Mouse (Mus musculus) limb, embryonic 15.5 days (tissue): ENCODE data around the gene Myo16. TPM values are rescaled to one million over a fixed set of nuclear protein-coding genes. Genes with fewer than 3 reads are reported as not detected.

Experiments used
- ATAC-seq: fragments of 200-750 bp; cut with Nextera tagmentation; 2 replicates; pipeline ENCODE4 v1.8.0; 2017; ENCODE audit warnings: low read depth, moderate TSS enrichment; ENCODE audit not compliant: insufficient number of reproducible peaks, low FRiP score, low TSS enrichment
- H3K27ac ChIP-seq: fragments of 300-500 bp; sonication (generic); 2 replicates; pipeline ENCODE4 v1.5.1; 2015; ENCODE audit warnings: moderate library complexity, mild to moderate bottlenecking, inconsistent platforms
- H3K27me3 ChIP-seq: fragments of 300-500 bp; sonication (generic); 2 replicates; pipeline ENCODE4 v1.6.1; 2015; ENCODE audit warnings: inconsistent platforms
- H3K36me3 ChIP-seq: fragments of 300-500 bp; sonication (generic); 2 replicates; pipeline ENCODE4 v1.6.1; 2015; ENCODE audit warnings: inconsistent platforms
- H3K4me1 ChIP-seq: fragments of 300-500 bp; sonication (generic); 2 replicates; pipeline ENCODE4 v1.6.1; 2015; ENCODE audit warnings: inconsistent platforms
- H3K4me2 ChIP-seq: fragments of 300-500 bp; sonication (generic); 2 replicates; pipeline ENCODE4 v1.6.1; 2015; ENCODE audit warnings: mild to moderate bottlenecking, inconsistent platforms
- H3K4me3 ChIP-seq: fragments of 300-500 bp; sonication (generic); 2 replicates; pipeline ENCODE4 v1.5.1; 2015; ENCODE audit warnings: mild to moderate bottlenecking, inconsistent platforms
- H3K9ac ChIP-seq: fragments of 300-500 bp; sonication (generic); 2 replicates; pipeline ENCODE4 v1.6.1; 2015; ENCODE audit warnings: inconsistent platforms
- H3K9me3 ChIP-seq: fragments of 300-500 bp; sonication (generic); 2 replicates; pipeline ENCODE4 v1.6.1; 2016; ENCODE audit warnings: inconsistent platforms
- WGBS: fragments of 180-500 bp; shearing (Covaris S2); methylation state at CpG from one replicate; pipeline ENCODE4 v1.1.7; 2015; 5-methylcytosine and 5-hydroxymethylcytosine counted together
- polyA plus RNA-seq: library from polyadenylated mRNA; unstranded; fragments of >200 nt; fragmentation: Nextera tagmentation; extraction: Ambion mirVana; gene quantifications from 2 replicates; pipeline ENCODE4 v1.2.1, GENCODE M21; 2015

The Myo16 gene
- polyA plus RNA-seq, 1 experiment from 2014 or later, result 0.42 TPM

- Histone ChIP-seq H3K9me3 (no peaks in the 10 kb centered on the region), H3K27ac (no peak overlapping the region), H3K9ac (no peak overlapping the region), H3K4me2 (no peak overlapping the region), H3K36me3 (no peaks in the 10 kb centered on the region), H3K4me3 (no peak overlapping the region), H3K4me1 (no peaks in the 10 kb centered on the region), H3K27me3 (no peaks in the 10 kb centered on the region)
- 67% methylated on average over 3 of the region's 3 CpGs for WGBS
- ATAC-seq, result no peak
Measured at GRCm38 (mm10) chr8:10243344-10243743, 89.6 kb downstream of the Myo16 start.

- Histone ChIP-seq H3K4me2 (no peak overlapping the region), H3K4me3 (no peak overlapping the region), H3K4me1 (peaks cover 4% of the 10 kb centered on the region), H3K9me3 (no peaks in the 10 kb centered on the region), H3K9ac (no peak overlapping the region), H3K36me3 (no peaks in the 10 kb centered on the region), H3K27me3 (peaks cover 18% of the 10 kb centered on the region), H3K27ac (no peak overlapping the region)
- ATAC-seq, result no peak
- WGBS, result 2% methylated on average over 15 of the region's 15 CpGs
Measured at GRCm38 (mm10) chr8:10249156-10249555, 95.4 kb downstream of the Myo16 start.

GRCm38 (mm10) chr8:10255741-10256140 lies 102.0 kb downstream of the Myo16 start:
- ATAC-seq, result no peak
- no peaks in the 10 kb centered on the region for H3K36me3 ChIP-seq
- H3K9me3 ChIP-seq, result no peaks in the 10 kb centered on the region
- WGBS, result 56% methylated on average over 2 of the region's 2 CpGs
- H3K9ac ChIP-seq, result no peak overlapping the region
- no peak overlapping the region for H3K4me2 ChIP-seq
- H3K27ac ChIP-seq, result no peak overlapping the region
- no peaks in the 10 kb centered on the region for H3K4me1 ChIP-seq
- no peak overlapping the region for H3K4me3 ChIP-seq
- H3K27me3 ChIP-seq, result 0 out of 2 replicates have a peak, but pooled peaks cover 2% of the 10 kb centered on the region

GRCm38 (mm10) chr8:10256563-10256962 lies 102.9 kb downstream of the Myo16 start:
- H3K9me3 ChIP-seq, result no peaks in the 10 kb centered on the region
- no peak overlapping the region for H3K4me3 ChIP-seq
- no peak for ATAC-seq
- H3K9ac ChIP-seq, result no peak overlapping the region
- H3K4me2 ChIP-seq, result no peak overlapping the region
- H3K27ac ChIP-seq, result no peak overlapping the region
- WGBS, result 88% methylated on average over 3 of the region's 3 CpGs
- H3K4me1 ChIP-seq, result no peaks in the 10 kb centered on the region
- H3K27me3 ChIP-seq, result no peaks in the 10 kb centered on the region
- H3K36me3 ChIP-seq, result no peaks in the 10 kb centered on the region

GRCm38 (mm10) chr8:10270094-10270493 lies 116.4 kb downstream of the Myo16 start:
- no peak overlapping the region for H3K9ac ChIP-seq
- 83% methylated on average over 4 of the region's 4 CpGs for WGBS
- no peak for ATAC-seq
- H3K36me3 ChIP-seq, result no peaks in the 10 kb centered on the region
- no peak overlapping the region for H3K27ac ChIP-seq
- H3K9me3 ChIP-seq, result no peaks in the 10 kb centered on the region
- H3K4me2 ChIP-seq, result no peak overlapping the region
- no peaks in the 10 kb centered on the region for H3K27me3 ChIP-seq
- no peak overlapping the region for H3K4me3 ChIP-seq
- no peaks in the 10 kb centered on the region for H3K4me1 ChIP-seq

GRCm38 (mm10) chr8:10292600-10292999 lies 138.9 kb downstream of the Myo16 start:
- no peak overlapping the region for H3K4me2 ChIP-seq
- no peak overlapping the region for H3K4me3 ChIP-seq
- H3K36me3 ChIP-seq, result no peaks in the 10 kb centered on the region
- no peak for ATAC-seq
- no peaks in the 10 kb centered on the region for H3K27me3 ChIP-seq
- H3K27ac ChIP-seq, result no peak overlapping the region
- no peaks in the 10 kb centered on the region for H3K4me1 ChIP-seq
- 54% methylated on average over 4 of the region's 4 CpGs for WGBS
- no peaks in the 10 kb centered on the region for H3K9me3 ChIP-seq
- no peak overlapping the region for H3K9ac ChIP-seq

- 59% methylated on average over 3 of the region's 3 CpGs for WGBS
- Histone ChIP-seq H3K36me3 (no peaks in the 10 kb centered on the region), H3K27me3 (no peaks in the 10 kb centered on the region), H3K4me2 (no peak overlapping the region), H3K9ac (no peak overlapping the region), H3K9me3 (no peaks in the 10 kb centered on the region), H3K4me3 (no peak overlapping the region), H3K27ac (no peak overlapping the region), H3K4me1 (no peaks in the 10 kb centered on the region)
- ATAC-seq, result no peak
Measured at GRCm38 (mm10) chr8:10300797-10301196, 147.1 kb downstream of the Myo16 start.

GRCm38 (mm10) chr8:10303061-10303460 lies 149.3 kb downstream of the Myo16 start:
- H3K27me3 ChIP-seq, result no peaks in the 10 kb centered on the region
- H3K9me3 ChIP-seq, result no peaks in the 10 kb centered on the region
- no peak overlapping the region for H3K27ac ChIP-seq
- H3K4me1 ChIP-seq, result no peaks in the 10 kb centered on the region
- H3K4me2 ChIP-seq, result no peak overlapping the region
- no peak for ATAC-seq
- H3K36me3 ChIP-seq, result no peaks in the 10 kb centered on the region
- no peak overlapping the region for H3K9ac ChIP-seq
- 72% methylated on average over 4 of the region's 4 CpGs for WGBS
- H3K4me3 ChIP-seq, result no peak overlapping the region

- Histone ChIP-seq H3K4me3 (no peak overlapping the region), H3K27ac (no peak overlapping the region), H3K36me3 (no peaks in the 10 kb centered on the region), H3K9ac (no peak overlapping the region), H3K27me3 (no peaks in the 10 kb centered on the region), H3K4me2 (no peak overlapping the region), H3K4me1 (no peaks in the 10 kb centered on the region), H3K9me3 (no peaks in the 10 kb centered on the region)
- no peak for ATAC-seq
- 82% methylated on average over 3 of the region's 3 CpGs for WGBS
Measured at GRCm38 (mm10) chr8:10303992-10304391, 150.3 kb downstream of the Myo16 start.

- Histone ChIP-seq H3K27me3 (no peaks in the 10 kb centered on the region), H3K4me3 (no peak overlapping the region), H3K36me3 (no peaks in the 10 kb centered on the region), H3K4me1 (no peaks in the 10 kb centered on the region), H3K9ac (no peak overlapping the region), H3K4me2 (no peak overlapping the region), H3K27ac (no peak overlapping the region), H3K9me3 (no peaks in the 10 kb centered on the region)
- WGBS, result 78% methylated on average over 1 of the region's 1 CpGs
- no peak for ATAC-seq
Measured at GRCm38 (mm10) chr8:10304721-10305120, 151.0 kb downstream of the Myo16 start.

- H3K27me3 ChIP-seq, result no peaks in the 10 kb centered on the region
- H3K4me1 ChIP-seq, result no peaks in the 10 kb centered on the region
- no peak overlapping the region for H3K9ac ChIP-seq
- H3K4me3 ChIP-seq, result no peak overlapping the region
- H3K9me3 ChIP-seq, result no peaks in the 10 kb centered on the region
- H3K27ac ChIP-seq, result no peak overlapping the region
- H3K36me3 ChIP-seq, result no peaks in the 10 kb centered on the region
- no peak overlapping the region for H3K4me2 ChIP-seq
- 24% methylated on average over 6 of the region's 6 CpGs for WGBS
- ATAC-seq, result no peak
Measured at GRCm38 (mm10) chr8:10307345-10307744, 153.6 kb downstream of the Myo16 start.

- no peak overlapping the region for H3K4me2 ChIP-seq
- no peaks in the 10 kb centered on the region for H3K9me3 ChIP-seq
- 34% methylated on average over 12 of the region's 12 CpGs for WGBS
- H3K9ac ChIP-seq, result no peak overlapping the region
- H3K4me1 ChIP-seq, result no peaks in the 10 kb centered on the region
- H3K27me3 ChIP-seq, result no peaks in the 10 kb centered on the region
- H3K4me3 ChIP-seq, result no peak overlapping the region
- ATAC-seq, result no peak
- H3K36me3 ChIP-seq, result no peaks in the 10 kb centered on the region
- H3K27ac ChIP-seq, result no peak overlapping the region
Measured at GRCm38 (mm10) chr8:10307770-10308476, 154.2 kb downstream of the Myo16 start.

GRCm38 (mm10) chr8:10310470-10310869 lies 156.8 kb downstream of the Myo16 start:
- Histone ChIP-seq H3K4me2 (no peak overlapping the region), H3K27me3 (no peaks in the 10 kb centered on the region), H3K9ac (no peak overlapping the region), H3K27ac (no peak overlapping the region), H3K4me3 (no peak overlapping the region), H3K9me3 (no peaks in the 10 kb centered on the region), H3K4me1 (no peaks in the 10 kb centered on the region), H3K36me3 (no peaks in the 10 kb centered on the region)
- 73% methylated on average over 2 of the region's 2 CpGs for WGBS
- ATAC-seq, result no peak
